Mouse (Mus musculus) embryo, embryonic 11.5 days (tissue): ENCODE measurements around the gene Retn.

Source experiments
- DNase-seq: peaks from one replicate; pipeline ENCODE4 v3.0.0-alpha.2; 2012; ENCODE audit warnings: low read depth, low spot score

The Retn gene

GRCm38 (mm10) chr8:3660889-3661288, 5.3 kb downstream of the Retn start:
- no peak for DNase-seq

DNA sequence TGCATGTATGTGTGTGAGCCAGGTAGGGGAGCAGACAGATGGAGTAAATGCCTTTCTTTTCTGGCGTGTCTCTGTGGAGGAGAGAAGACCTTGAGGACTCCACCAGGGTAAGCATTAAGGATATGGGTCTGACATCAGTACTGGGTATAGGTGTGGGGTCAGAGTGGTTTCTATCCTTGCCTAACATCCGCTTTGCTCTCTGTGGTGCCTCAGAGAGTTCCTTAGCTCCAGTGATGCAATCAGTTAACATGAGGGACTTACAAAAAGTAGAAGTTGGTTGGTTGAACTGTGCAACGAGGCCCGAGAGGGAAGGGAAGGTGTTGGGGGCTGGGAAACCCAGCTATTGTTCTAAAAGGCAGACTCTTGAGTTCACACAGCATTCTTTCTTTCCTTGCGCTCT, 8.8 kb downstream of the Retn start:
- DNase-seq = no peak

DNA sequence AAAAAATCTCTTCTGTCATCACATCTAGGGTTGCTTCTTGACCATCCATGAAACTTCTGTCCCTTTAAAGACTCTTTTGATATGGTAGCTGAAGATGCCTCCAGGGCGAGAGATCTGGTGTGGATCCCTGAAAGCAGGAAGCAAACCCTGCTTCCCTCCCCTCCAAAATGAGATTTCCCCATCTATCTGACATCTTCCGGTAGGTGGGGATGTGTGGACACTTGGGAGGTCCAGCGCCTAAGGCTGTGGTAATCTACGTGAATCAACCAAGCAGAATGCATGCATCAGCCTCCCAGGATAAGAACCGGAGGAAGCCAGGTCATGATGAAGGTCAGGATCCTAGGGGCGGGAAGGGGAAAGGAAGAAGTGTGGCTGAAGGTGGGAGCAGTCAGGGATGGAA, 9.9 kb downstream of the Retn start, which contains the start of gene Mcemp1:
TSS of gene Mcemp1 (plus strand) at position 248 of the 400 bp plus-strand sequence.
- no peak for DNase-seq

GRCm38 (mm10) chr8:3670388-3670787, 14.8 kb downstream of the Retn start:
- no peak for DNase-seq

DNA sequence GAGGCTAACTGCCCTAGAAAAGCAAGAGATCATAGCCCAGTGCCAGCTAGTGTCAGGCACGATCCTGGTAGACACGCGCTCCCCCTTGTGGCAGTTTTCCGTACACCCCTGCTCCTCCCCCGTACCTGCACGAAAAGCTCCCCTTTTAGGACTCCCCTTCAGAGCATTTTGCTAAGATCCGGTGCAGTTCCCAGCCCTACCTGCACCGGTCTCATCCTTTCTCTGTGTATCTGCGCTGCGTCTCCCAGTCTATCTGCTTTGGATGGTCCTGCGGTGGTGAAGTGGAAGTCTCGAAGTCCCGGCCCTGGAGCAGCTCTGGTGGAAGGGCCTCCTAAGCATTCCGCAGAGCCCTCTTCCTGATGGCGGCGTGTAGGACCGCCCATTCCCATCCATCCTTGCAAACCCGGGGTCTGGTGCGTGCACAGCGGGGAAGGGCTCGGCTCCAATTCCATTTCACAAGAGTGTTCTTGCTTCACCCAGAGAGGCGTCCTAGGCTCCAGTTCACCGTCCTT, 16.5 kb downstream of the Retn start, which contains the start of gene Fcor:
TSS of gene Fcor (minus strand) at position 383 of the 512 bp plus-strand sequence.
- DNase-seq = peak; percentile 66

GRCm38 (mm10) chr8:3674671-3675070, 19.1 kb downstream of the Retn start:
- DNase-seq = no peak

DNA sequence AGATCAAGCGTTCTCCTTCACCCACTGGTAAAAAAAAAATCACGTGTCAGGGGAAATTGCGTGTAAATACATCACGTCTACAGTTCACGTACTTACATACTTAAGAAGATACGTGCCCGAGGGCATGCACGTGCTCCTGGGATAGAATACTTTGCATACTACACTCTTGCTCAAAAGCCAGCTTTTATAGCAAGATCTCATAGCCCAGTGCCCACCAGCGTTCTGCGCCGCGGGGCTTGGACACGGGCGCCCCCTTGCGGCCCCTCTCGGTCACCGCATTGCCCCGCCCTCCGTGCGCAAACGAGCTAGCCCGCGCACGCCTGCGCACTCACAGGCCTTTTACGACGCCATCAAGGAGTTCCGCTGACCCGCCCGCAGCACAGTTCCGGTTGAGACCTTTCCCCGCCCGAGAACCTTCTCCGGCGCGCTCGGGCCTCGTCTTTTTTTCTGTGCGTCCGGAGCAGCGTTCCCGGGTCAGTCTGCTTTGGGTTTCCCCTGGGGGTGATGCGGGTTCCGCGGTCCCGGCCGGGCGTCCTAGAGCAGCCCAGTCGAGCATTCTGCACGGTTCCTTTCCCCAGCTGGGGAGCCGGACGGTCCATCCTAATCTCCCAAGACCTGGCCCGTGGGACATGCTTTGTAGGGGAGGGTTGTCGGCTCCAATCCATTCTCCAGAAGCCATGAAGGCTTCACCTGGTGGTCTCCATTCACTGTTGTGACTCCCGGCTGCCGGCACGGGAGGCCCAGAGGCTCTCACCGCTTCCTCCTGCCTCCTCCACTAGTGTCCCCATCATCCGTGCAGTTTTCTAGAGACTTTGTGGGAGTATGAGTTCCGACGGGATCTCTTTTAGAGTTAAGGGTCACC, 20.8 kb downstream of the Retn start, which contains the start of gene Trappc5:
TSS of gene Trappc5 (plus strand) at position 169 of the 862 bp plus-strand sequence.
- peak; percentile 92 for DNase-seq

DNA sequence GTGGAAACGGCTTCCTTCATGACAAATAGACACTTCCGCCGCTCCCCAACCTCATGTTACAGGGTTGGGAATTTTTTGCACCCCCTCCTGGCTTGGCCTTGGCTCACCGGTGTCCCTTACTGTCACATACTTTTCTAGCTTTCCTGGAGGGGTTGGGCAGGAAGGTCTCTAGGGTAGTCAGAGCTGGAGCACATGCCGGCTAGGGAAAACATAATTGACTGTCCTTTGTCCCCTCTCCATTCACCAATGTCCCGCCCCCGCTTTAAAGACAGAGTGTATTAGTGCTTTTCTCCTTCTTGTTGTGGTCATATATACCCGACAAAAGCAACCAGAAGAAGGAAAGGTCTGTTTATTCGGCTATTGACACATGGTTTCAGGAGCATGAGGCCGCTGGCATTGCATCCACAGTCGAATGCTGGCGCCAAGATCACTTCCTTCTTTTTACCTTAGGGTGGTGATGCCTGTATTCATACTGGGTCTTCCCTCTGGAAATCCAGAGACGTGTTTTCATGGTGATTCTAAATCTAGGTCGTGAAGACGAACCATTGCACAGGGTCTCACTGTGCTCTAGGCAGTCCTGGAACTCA, 21.5 kb downstream of the Retn start:
- DNase-seq = no peak

GRCm38 (mm10) chr8:3678831-3679230, 23.3 kb downstream of the Retn start:
- no peak for DNase-seq

- no peak for DNase-seq
Measured at GRCm38 (mm10) chr8:3679236-3679635, 23.7 kb downstream of the Retn start.

GRCm38 (mm10) chr8:3679656-3680055, 24.1 kb downstream of the Retn start:
- no peak for DNase-seq

DNA sequence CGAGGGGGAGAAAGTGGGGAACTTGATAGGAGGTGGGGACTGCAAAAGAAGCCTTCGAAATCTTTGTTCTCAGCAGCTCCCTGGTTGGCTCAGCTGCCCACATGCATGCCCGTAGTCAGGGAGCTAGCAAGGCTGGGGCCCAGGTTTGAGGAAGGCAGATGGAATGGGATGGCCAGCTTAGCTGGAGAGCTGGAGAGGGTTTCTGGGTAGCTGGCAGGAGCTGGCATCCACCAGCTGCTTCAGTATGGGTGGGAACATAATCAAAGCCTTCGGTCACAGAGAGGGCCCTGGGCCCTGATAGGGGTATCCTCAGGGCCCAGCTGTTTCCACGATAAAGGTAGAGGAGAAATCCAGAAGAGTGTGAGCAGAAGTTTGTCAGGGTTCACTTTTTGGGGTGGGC, 26.9 kb downstream of the Retn start:
- no peak for DNase-seq

DNA sequence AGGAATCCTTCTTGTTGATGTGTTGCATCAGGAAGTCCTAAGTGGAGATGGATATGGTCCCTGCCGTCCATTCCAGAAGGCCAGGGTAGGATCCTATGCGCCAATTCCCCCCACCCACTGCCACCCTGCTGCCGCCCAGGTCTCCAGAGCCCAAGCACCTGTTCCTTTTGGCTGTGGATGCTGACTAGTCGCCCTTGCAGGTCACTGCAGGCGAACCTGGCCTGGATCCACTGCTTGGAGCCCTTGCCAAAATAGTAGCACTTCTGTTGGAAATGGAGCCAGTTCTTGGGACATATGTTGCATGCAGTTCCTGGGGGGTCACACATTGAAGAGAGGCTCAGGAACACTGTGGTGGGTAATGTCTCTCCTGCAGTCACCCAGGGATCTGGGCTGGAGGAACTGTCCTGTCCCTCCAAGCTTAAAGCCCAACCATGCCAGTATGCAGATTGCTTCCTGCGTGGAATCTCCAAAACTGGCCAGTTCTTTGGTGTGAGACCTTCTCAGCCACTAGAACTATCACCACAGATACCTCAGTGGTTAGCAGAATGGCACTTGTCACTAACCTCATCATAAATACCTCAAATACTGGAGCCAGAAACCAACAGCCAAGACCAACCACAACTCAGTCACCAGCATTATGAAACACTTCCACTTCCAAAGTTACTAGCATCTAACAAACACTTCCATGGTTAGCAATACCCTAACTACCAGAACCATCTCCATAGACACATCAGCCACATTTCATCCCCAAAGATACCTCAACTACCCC, 28.0 kb downstream of the Retn start:
- no peak for DNase-seq

DNA sequence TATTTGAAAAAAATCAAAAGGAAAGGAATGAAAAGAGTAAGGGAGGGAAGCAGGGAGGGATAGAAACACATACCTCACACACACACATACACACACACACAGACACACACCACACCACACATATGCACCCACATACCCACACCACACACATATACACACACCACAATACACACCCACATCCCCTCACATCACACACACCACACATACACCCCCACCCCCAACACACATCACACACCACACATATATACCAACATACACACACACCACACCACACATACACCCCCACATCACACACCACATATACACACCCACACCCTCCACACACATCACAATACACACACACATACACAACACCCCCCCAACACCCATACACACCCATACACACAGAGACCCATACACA, 29.0 kb downstream of the Retn start:
- no peak for DNase-seq

GRCm38 (mm10) chr8:3685422-3685821, 29.9 kb downstream of the Retn start:
- DNase-seq = no peak

- DNase-seq = no peak
Measured at GRCm38 (mm10) chr8:3687537-3687936, 32.0 kb downstream of the Retn start.

GRCm38 (mm10) chr8:3690774-3691173, 35.2 kb downstream of the Retn start:
- DNase-seq = no peak

- no peak for DNase-seq
Measured at GRCm38 (mm10) chr8:3694121-3694520, 38.6 kb downstream of the Retn start, which contains the start of gene Fcer2a. Gene Fcer2a, minus strand, starts transcription at chr8:3694175.

DNA sequence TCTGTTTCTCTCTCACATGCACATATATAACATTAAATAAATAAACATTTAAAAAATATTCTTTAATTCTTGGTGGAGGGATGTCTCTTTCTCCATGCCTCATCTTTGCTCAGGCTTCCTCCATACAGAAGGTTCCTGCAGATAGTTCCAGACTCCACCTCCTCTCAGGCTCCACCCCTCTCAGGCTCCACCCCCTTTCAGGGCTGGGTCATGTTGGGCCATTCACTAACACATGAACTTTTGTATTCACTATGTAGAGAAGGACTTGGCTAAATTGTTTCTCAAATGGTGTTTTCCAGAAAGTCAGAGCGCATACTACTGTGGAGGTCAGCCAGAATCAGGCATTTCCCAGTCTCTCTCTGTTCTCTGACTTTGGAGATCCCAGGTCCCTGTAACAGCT, 45.9 kb downstream of the Retn start:
- no peak for DNase-seq

GRCm38 (mm10) chr8:3705711-3706110, 50.1 kb downstream of the Retn start:
- DNase-seq = no peak

GRCm38 (mm10) chr8:3707611-3708010, 52.0 kb downstream of the Retn start:
- no peak for DNase-seq
